Mouse (Mus musculus) small intestine, adult 2 months (tissue): ENCODE measurements around the gene Traf4.

Experiments
- CTCF ChIP-seq: fragments of 200-500 bp; IDR thresholded peaks from 2 replicates; pipeline ENCODE4 v1.5.1; 2012; ENCODE audit warnings: low read depth, mild to moderate bottlenecking, control low read depth, inconsistent platforms, low read length, moderate library complexity, mixed read lengths; ENCODE audit not compliant: insufficient replicate concordance, insufficient read length; ENCODE audit errors: extremely low read depth
- POLR2A ChIP-seq: fragments of 200-500 bp; IDR thresholded peaks from 2 replicates; pipeline ENCODE4 v1.6.1; 2012; ENCODE audit warnings: low read depth, mild to moderate bottlenecking, control low read depth, inconsistent platforms, low read length, moderate library complexity

GRCm38 (mm10) chr11:78210615-78211014 lies 45.2 kb upstream of the Traf4 start:
- no peak for TF ChIP-seq CTCF
- no peak for TF ChIP-seq POLR2A
